ENCODE assay signal across 8 mouse cellular contexts in genomic region chr17:35864832-35865353, GRCm38 (mm10). TPM values are rescaled to one million over a fixed set of nuclear protein-coding genes. Genes with fewer than 3 reads are reported as not detected.
DNase-seq lines count a peak whose midpoint lies in the region; ATAC-seq and TF ChIP-seq lines count a peak whose summit lies in the region.

No protein-coding gene starts in this region.

- H3K27me3 ChIP-seq in forebrain, embryonic 10.5 days (ENCODE audit: poor library complexity, severe bottlenecking) = no peaks in the 10 kb centered on the region
- no peaks in the 10 kb centered on the region for H3K27me3 ChIP-seq in limb, embryonic 12.5 days
- no peaks in the 10 kb centered on the region for H3K27me3 ChIP-seq in neural tube, embryonic 14.5 days (ENCODE audit: control insufficient read depth, insufficient read depth, low read length)

- H3K4me3 ChIP-seq in lung, adult 2 months (replicated peaks; ENCODE audit: extremely low read depth, low read depth, low read length) = peak overlapping the region; percentile 6
- H3K4me3 ChIP-seq in forebrain, embryonic 10.5 days = peak overlapping the region; percentile 77
- peak overlapping the region; percentile 67 for H3K4me3 ChIP-seq in limb, embryonic 12.5 days (replicated peaks)
- peak overlapping the region; percentile 78 for H3K4me3 ChIP-seq in neural tube, embryonic 14.5 days (ENCODE audit: low read depth, low read length)

- WGBS in lung, adult 2 months = 32% methylated on average over 10 of the region's 10 CpGs
- WGBS in forebrain, embryonic 10.5 days = 19% methylated on average over 10 of the region's 10 CpGs
- 25% methylated on average over 10 of the region's 10 CpGs for WGBS in limb, embryonic 12.5 days
- 23% methylated on average over 10 of the region's 10 CpGs for WGBS in neural tube, embryonic 14.5 days

- H3K36me3 ChIP-seq in forebrain, embryonic 10.5 days (replicated peaks) = peaks cover 40% of the 10 kb centered on the region
- peaks cover 18% of the 10 kb centered on the region; the same call in 1 of the 2 replicates for H3K36me3 ChIP-seq in limb, embryonic 12.5 days
- no peaks in the 10 kb centered on the region for H3K36me3 ChIP-seq in neural tube, embryonic 14.5 days (ENCODE audit: control insufficient read depth, insufficient read depth, low read length)

- DNase-seq in lung, adult 2 months = no peak
- DNase-seq in lung, adult 18-20 months = no peak
- peak; percentile 25 for DNase-seq in forebrain, embryonic 10.5 days (ENCODE audit: extremely low spot score, low spot score)
- DNase-seq in natural killer cell, adult 2 months (ENCODE audit: low spot score in 2 of 2) = no peak
- DNase-seq in T-cell, adult 2 months (ENCODE audit: low spot score) = no peak

- peak overlapping the region; percentile 96 for H3K27ac ChIP-seq in forebrain, embryonic 10.5 days
- H3K27ac ChIP-seq in limb, embryonic 12.5 days = peak overlapping the region; percentile 96
- H3K27ac ChIP-seq in neural tube, embryonic 14.5 days (ENCODE audit: low read depth, low read length) = peak overlapping the region; percentile 96

- peak overlapping the region; percentile 98 for H3K4me2 ChIP-seq in limb, embryonic 12.5 days
- H3K4me2 ChIP-seq in neural tube, embryonic 14.5 days (ENCODE audit: low read depth, low read length) = peak overlapping the region; percentile 94

- no peaks in the 10 kb centered on the region for H3K9me3 ChIP-seq in forebrain, embryonic 10.5 days
- H3K9me3 ChIP-seq in limb, embryonic 12.5 days = no peaks in the 10 kb centered on the region
- no peaks in the 10 kb centered on the region for H3K9me3 ChIP-seq in neural tube, embryonic 14.5 days (ENCODE audit: control insufficient read depth, low read length)

- H3K9ac ChIP-seq in limb, embryonic 12.5 days (replicated peaks) = peak overlapping the region; percentile 79
- peak overlapping the region; percentile 91 for H3K9ac ChIP-seq in neural tube, embryonic 14.5 days (replicated peaks; ENCODE audit: low read depth, low read length)

- ATAC-seq in limb, embryonic 12.5 days (ENCODE audit: insufficient number of reproducible peaks, insufficient read depth, low FRiP score, low TSS enrichment, low read depth) = no peak
- ATAC-seq in neural tube, embryonic 14.5 days (ENCODE audit: low read depth) = no peak
- ATAC-seq in inflammation-experienced regulatory T-cells, adult 6 months = no peak

- 0 out of 2 replicates have a peak, but pooled peaks cover 3% of the 10 kb centered on the region for H3K4me1 ChIP-seq in lung, adult 2 months (ENCODE audit: control insufficient read depth, insufficient read depth, low read length)
- H3K4me1 ChIP-seq in forebrain, embryonic 10.5 days = peaks cover 81% of the 10 kb centered on the region
- peaks cover 45% of the 10 kb centered on the region for H3K4me1 ChIP-seq in limb, embryonic 12.5 days (replicated peaks)
- H3K4me1 ChIP-seq in neural tube, embryonic 14.5 days (ENCODE audit: control insufficient read depth, insufficient read depth, low read length) = peaks cover 27% of the 10 kb centered on the region

- no peak for TF ChIP-seq POLR2A in lung, adult 2 months (IDR thresholded peaks at IDR 0.05; ENCODE audit: borderline replicate concordance, extremely low read depth, low read depth, low read length)

- TF ChIP-seq CTCF in lung, adult 2 months (IDR thresholded peaks at IDR 0.05; ENCODE audit: insufficient read depth, low read length) = no peak

RNA-seq across cellular contexts. Expression of gene Ppp1r18, which starts 0.5 kb away (rescaled TPM):
- 53.9 and 61.5 TPM in 2 replicates for polyA plus RNA-seq in lung, adult 2 months (2012; rRNA removed)
- polyA plus RNA-seq in forebrain, embryonic 10.5 days (2016; fragmentation: Nextera tagmentation; extraction: Ambion mirVana) = 21.3 and 21.6 TPM in 2 replicates
- 21.3 and 24.0 TPM in 2 replicates for polyA plus RNA-seq in limb, embryonic 12.5 days (2016; fragmentation: Nextera tagmentation; extraction: Ambion mirVana)
- 18.0 and 27.3 TPM in 2 replicates for polyA plus RNA-seq in neural tube, embryonic 14.5 days (2014; fragmentation: Nextera tagmentation; extraction: Ambion mirVana)
- 100 to 1,000 TPM; 194 to 273 (median 213) TPM for polyA plus RNA-seq in inflammation-experienced regulatory T-cells, adult 6 months (2017; shearing (Covaris generic))

RNA-seq across cellular contexts. Expression of gene Nrm, which starts 3.8 kb away (rescaled TPM):
- 16.5 and 26.2 TPM in 2 replicates for polyA plus RNA-seq in lung, adult 2 months (2012; rRNA removed)
- polyA plus RNA-seq in forebrain, embryonic 10.5 days (2016; fragmentation: Nextera tagmentation; extraction: Ambion mirVana) = 81.9 and 84.0 TPM in 2 replicates
- polyA plus RNA-seq in limb, embryonic 12.5 days (2016; fragmentation: Nextera tagmentation; extraction: Ambion mirVana) = 51.3 and 52.5 TPM in 2 replicates
- 15.7 and 16.9 TPM in 2 replicates for polyA plus RNA-seq in neural tube, embryonic 14.5 days (2014; fragmentation: Nextera tagmentation; extraction: Ambion mirVana)
- polyA plus RNA-seq in inflammation-experienced regulatory T-cells, adult 6 months (2017; shearing (Covaris generic)) = 10 to 100 TPM; 25.4 to 64.8 (median 27.4) TPM

RNA-seq across cellular contexts. Expression of gene Dhx16, which starts 14.7 kb away (rescaled TPM):
- 62.8 and 70.1 TPM in 2 replicates for polyA plus RNA-seq in lung, adult 2 months (2012; rRNA removed)
- polyA plus RNA-seq in forebrain, embryonic 10.5 days (2016; fragmentation: Nextera tagmentation; extraction: Ambion mirVana) = 59.6 and 60.3 TPM in 2 replicates
- polyA plus RNA-seq in limb, embryonic 12.5 days (2016; fragmentation: Nextera tagmentation; extraction: Ambion mirVana) = 56.9 and 64.3 TPM in 2 replicates
- 22.4 and 37.5 TPM in 2 replicates for polyA plus RNA-seq in neural tube, embryonic 14.5 days (2014; fragmentation: Nextera tagmentation; extraction: Ambion mirVana)
- 10 to 100 TPM; 17.4 to 36.1 (median 19.5) TPM for polyA plus RNA-seq in inflammation-experienced regulatory T-cells, adult 6 months (2017; shearing (Covaris generic))

RNA-seq across cellular contexts. Expression of gene Mdc1, which starts 23.6 kb away (rescaled TPM):
- polyA plus RNA-seq in lung, adult 2 months (2012; rRNA removed) = 6.8 and 8.2 TPM in 2 replicates
- polyA plus RNA-seq in forebrain, embryonic 10.5 days (2016; fragmentation: Nextera tagmentation; extraction: Ambion mirVana) = 26.9 and 29.3 TPM in 2 replicates
- 16.9 and 19.4 TPM in 2 replicates for polyA plus RNA-seq in limb, embryonic 12.5 days (2016; fragmentation: Nextera tagmentation; extraction: Ambion mirVana)
- polyA plus RNA-seq in neural tube, embryonic 14.5 days (2014; fragmentation: Nextera tagmentation; extraction: Ambion mirVana) = 6.0 and 8.5 TPM in 2 replicates
- 10 to 100 TPM in 1 of 3 experiments, 1 to 10 TPM in 2; 6.1 to 10.7 (median 7.1) TPM for polyA plus RNA-seq in inflammation-experienced regulatory T-cells, adult 6 months (2017; shearing (Covaris generic))

RNA-seq across cellular contexts. Expression of gene Tubb5, which starts 26.8 kb away (rescaled TPM):
- 258 and 298 TPM in 2 replicates for polyA plus RNA-seq in lung, adult 2 months (2012; rRNA removed)
- 1,607 and 1,608 TPM in 2 replicates for polyA plus RNA-seq in forebrain, embryonic 10.5 days (2016; fragmentation: Nextera tagmentation; extraction: Ambion mirVana)
- polyA plus RNA-seq in limb, embryonic 12.5 days (2016; fragmentation: Nextera tagmentation; extraction: Ambion mirVana) = 1,183 and 1,215 TPM in 2 replicates
- 1,611 and 1,626 TPM in 2 replicates for polyA plus RNA-seq in neural tube, embryonic 14.5 days (2014; fragmentation: Nextera tagmentation; extraction: Ambion mirVana)
- 100 to 1,000 TPM; 404 to 882 (median 514) TPM for polyA plus RNA-seq in inflammation-experienced regulatory T-cells, adult 6 months (2017; shearing (Covaris generic))

Comparison
In these comparisons a context has a peak if more than half of its experiments do, and no peak if none do; other contexts are left out.
1. H3K4me3 ChIP-seq: peak in every context shown above with its lines; median percentile 78 in neural tube, embryonic 14.5 days; 77 in forebrain, embryonic 10.5 days; 67 in limb, embryonic 12.5 days; 6 in lung, adult 2 months.